Mouse (Mus musculus) embryonic fibroblast, embryonic 13.5 days (primary cell): ENCODE results near the gene Dab2ip. TPM values are rescaled to one million over a fixed set of nuclear protein-coding genes. Genes with fewer than 3 reads are reported as not detected.

Experiments used
- H3K27ac ChIP-seq: 2 replicates; pipeline ENCODE4 v1.5.1; 2012; ENCODE audit warnings: low read length, control low read depth, inconsistent platforms; ENCODE audit not compliant: insufficient read depth
- H3K4me1 ChIP-seq: 2 replicates; pipeline ENCODE4 v1.6.1; 2011; ENCODE audit warnings: low read length; ENCODE audit not compliant: control insufficient read depth, insufficient read depth
- H3K4me3 ChIP-seq: 2 replicates; pipeline ENCODE4 v1.5.1; 2011; ENCODE audit warnings: mild to moderate bottlenecking, control low read depth, low read length; ENCODE audit not compliant: insufficient read depth
- CTCF ChIP-seq: IDR thresholded peaks from 2 replicates; pipeline ENCODE4 v1.5.1; 2011; ENCODE audit warnings: mild to moderate bottlenecking, control low read depth, low read length, moderate library complexity, borderline replicate concordance; ENCODE audit not compliant: insufficient read depth
- POLR2A ChIP-seq: IDR thresholded peaks from 2 replicates; pipeline ENCODE4 v1.6.1; 2011; ENCODE audit warnings: low read depth, mild to moderate bottlenecking, control low read depth, low read length, moderate library complexity
- polyA plus RNA-seq: library from polyadenylated mRNA; stranded (reverse); fragments of >200 nt; gene quantifications from 2 replicates; pipeline ENCODE4 v1.2.4, GENCODE M21; 2011; ENCODE audit warnings: low read depth; ENCODE audit not compliant: missing spikeins, insufficient read length

The Dab2ip gene
- polyA plus RNA-seq, 1 experiment: 29.7 TPM

DNA sequence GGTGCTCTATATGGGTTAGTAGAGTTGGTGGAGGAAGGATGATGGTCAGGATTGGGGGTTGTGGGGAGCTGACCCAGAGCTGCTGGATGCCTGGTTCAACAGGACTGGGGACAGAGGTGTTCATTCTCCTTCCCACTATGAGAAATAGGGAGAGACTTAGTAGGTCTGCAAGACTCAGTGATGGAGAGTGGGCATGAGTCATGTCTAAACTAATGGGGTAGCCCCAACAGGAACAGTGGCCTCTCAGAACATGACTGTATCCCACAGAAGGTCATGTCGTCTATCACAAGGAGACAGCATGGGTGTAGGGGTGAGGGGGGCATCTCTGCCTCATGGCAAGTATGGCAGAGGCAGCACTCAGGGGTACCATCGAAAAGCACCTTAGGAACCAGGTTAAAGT lies 81.7 kb downstream of the Dab2ip start:
- no peak for TF ChIP-seq CTCF
- no peak for TF ChIP-seq POLR2A
- no peak overlapping the region for H3K27ac ChIP-seq
- H3K4me3 ChIP-seq: no peak overlapping the region
- H3K4me1 ChIP-seq: no peaks in the 10 kb centered on the region

- no peak overlapping the region for H3K27ac ChIP-seq
- TF ChIP-seq CTCF (no peak), POLR2A (no peak)
- H3K4me1 ChIP-seq: no peaks in the 10 kb centered on the region
- no peak overlapping the region for H3K4me3 ChIP-seq
Measured at GRCm38 (mm10) chr2:35640576-35640975, 82.5 kb downstream of the Dab2ip start.

GRCm38 (mm10) chr2:35642224-35642623 lies 84.2 kb downstream of the Dab2ip start:
- no peaks in the 10 kb centered on the region for H3K4me1 ChIP-seq
- no peak for TF ChIP-seq POLR2A
- no peak for TF ChIP-seq CTCF
- no peak overlapping the region for H3K27ac ChIP-seq
- H3K4me3 ChIP-seq: no peak overlapping the region

- TF ChIP-seq POLR2A (no peak), CTCF (no peak)
- no peak overlapping the region for H3K4me3 ChIP-seq
- H3K4me1 ChIP-seq: no peaks in the 10 kb centered on the region
- H3K27ac ChIP-seq: no peak overlapping the region
Measured at GRCm38 (mm10) chr2:35646553-35646952, 88.5 kb downstream of the Dab2ip start.

- no peaks in the 10 kb centered on the region for H3K4me1 ChIP-seq
- TF ChIP-seq POLR2A (no peak), CTCF (peak; percentile 77)
- H3K4me3 ChIP-seq: no peak overlapping the region
- no peak overlapping the region for H3K27ac ChIP-seq
Measured at GRCm38 (mm10) chr2:35649708-35650107, 91.6 kb downstream of the Dab2ip start.

DNA sequence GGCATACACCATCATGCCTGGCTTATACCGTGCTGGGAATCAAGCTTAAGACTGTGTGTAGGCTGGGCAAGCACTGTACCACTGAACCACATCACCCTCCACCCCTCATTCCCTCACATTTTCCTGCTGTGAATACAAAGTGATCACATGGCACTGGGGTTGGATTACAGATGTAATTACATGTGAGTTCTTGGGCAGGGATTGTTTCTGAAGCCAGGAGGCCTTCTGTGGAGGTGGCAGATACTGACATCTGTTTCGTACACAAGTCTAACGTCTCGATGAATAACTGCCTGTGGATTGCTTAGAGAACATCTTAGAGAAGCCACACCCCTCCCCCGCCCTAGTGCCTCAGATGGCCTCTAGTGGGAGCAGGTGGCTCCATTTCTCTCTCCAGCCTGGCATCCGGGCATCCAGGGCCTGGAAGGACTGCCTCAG lies 93.2 kb downstream of the Dab2ip start:
- H3K4me1 ChIP-seq: no peaks in the 10 kb centered on the region
- no peak overlapping the region for H3K27ac ChIP-seq
- TF ChIP-seq POLR2A: no peak
- TF ChIP-seq CTCF: peak; percentile 18; the same call in 1 of the 2 replicates
- no peak overlapping the region for H3K4me3 ChIP-seq

- Histone ChIP-seq H3K27ac (no peak overlapping the region), H3K4me1 (no peaks in the 10 kb centered on the region), H3K4me3 (no peak overlapping the region)
- TF ChIP-seq CTCF: no peak
- no peak for TF ChIP-seq POLR2A
Measured at GRCm38 (mm10) chr2:35652984-35653383, 94.9 kb downstream of the Dab2ip start.

- H3K4me3 ChIP-seq: no peak overlapping the region
- no peak overlapping the region for H3K27ac ChIP-seq
- no peaks in the 10 kb centered on the region for H3K4me1 ChIP-seq
- no peak for TF ChIP-seq CTCF
Measured at GRCm38 (mm10) chr2:35654795-35655194, 96.7 kb downstream of the Dab2ip start.

DNA sequence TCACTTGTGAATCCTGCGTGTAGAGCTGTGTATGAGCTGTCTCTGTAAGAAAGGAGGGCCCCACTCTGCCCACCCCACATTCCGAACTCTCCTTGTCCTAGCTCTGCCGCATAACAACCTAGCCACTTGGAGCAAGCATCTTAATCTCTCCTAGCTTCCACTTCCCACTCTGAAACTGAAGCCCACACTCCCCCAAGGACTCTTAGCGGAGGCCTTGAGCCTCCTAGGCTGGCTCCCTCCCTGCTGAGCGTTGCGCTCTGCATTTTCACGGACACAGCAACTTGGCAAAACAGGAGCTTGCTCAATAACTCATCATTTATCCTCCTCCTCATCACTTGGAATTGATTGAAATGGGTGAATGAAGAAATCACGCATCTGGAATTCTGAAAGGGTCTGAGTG lies 97.9 kb downstream of the Dab2ip start:
- TF ChIP-seq CTCF (no peak), POLR2A (no peak)
- no peak overlapping the region for H3K4me3 ChIP-seq
- no peak overlapping the region for H3K27ac ChIP-seq
- no peaks in the 10 kb centered on the region for H3K4me1 ChIP-seq

DNA sequence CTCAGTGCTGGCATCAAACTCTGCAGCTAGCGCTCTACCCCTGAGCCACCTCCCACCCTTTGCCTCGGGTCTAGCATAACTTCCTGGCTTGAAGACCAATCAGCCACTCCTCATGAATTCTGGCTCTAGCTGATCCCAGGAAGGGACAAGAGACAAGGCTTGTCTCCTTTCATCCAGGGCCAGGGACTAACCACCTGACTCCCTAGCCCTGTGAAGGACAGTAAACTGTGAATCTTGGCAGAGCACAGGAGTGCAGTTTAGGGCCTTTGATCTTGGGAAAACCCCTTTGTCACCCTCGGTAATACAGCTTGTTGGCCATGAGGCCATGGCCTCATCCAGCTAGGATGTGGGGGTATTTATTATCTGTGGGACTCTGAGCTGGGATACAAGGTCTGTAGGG lies 100.2 kb downstream of the Dab2ip start:
- H3K4me1 ChIP-seq: peaks cover 3% of the 10 kb centered on the region; the same call in 1 of the 2 replicates
- H3K27ac ChIP-seq: no peak overlapping the region
- H3K4me3 ChIP-seq: no peak overlapping the region
- TF ChIP-seq POLR2A (no peak), CTCF (no peak)
